Mouse (Mus musculus) kidney, embryonic 15.5 days (tissue): ENCODE measurements around the gene Ttll7. TPM values are rescaled to one million over a fixed set of nuclear protein-coding genes. Genes with fewer than 3 reads are reported as not detected.
A peak's percentile ranks its signal among the peaks of the same experiment; 100 is the strongest.

Source experiments
- ATAC-seq: fragments of 200-750 bp; cut with Nextera tagmentation; replicated peaks from 2 replicates; pipeline ENCODE4 v1.8.0; 2017; ENCODE audit warnings: moderate TSS enrichment; ENCODE audit not compliant: low FRiP score
- H3K27ac ChIP-seq: fragments of 300-500 bp; sonication (generic); 2 replicates; pipeline ENCODE4 v1.5.1; 2015; ENCODE audit warnings: mild to moderate bottlenecking, inconsistent platforms
- H3K27me3 ChIP-seq: fragments of 300-500 bp; sonication (generic); 2 replicates; pipeline ENCODE4 v1.6.1; 2015; ENCODE audit warnings: inconsistent platforms
- H3K36me3 ChIP-seq: fragments of 300-500 bp; sonication (generic); 2 replicates; pipeline ENCODE4 v1.6.1; 2015; ENCODE audit warnings: inconsistent platforms
- H3K4me1 ChIP-seq: fragments of 300-500 bp; sonication (generic); 2 replicates; pipeline ENCODE4 v1.6.1; 2015; ENCODE audit warnings: inconsistent platforms
- H3K4me2 ChIP-seq: fragments of 300-500 bp; sonication (generic); 2 replicates; pipeline ENCODE4 v1.6.1; 2015; ENCODE audit warnings: moderate library complexity, mild to moderate bottlenecking, inconsistent platforms
- H3K4me3 ChIP-seq: fragments of 300-500 bp; sonication (generic); replicated peaks from 2 replicates; pipeline ENCODE4 v1.5.1; 2015; ENCODE audit warnings: mild to moderate bottlenecking, inconsistent platforms
- H3K9ac ChIP-seq: fragments of 300-500 bp; sonication (generic); 2 replicates; pipeline ENCODE4 v1.6.1; 2015; ENCODE audit warnings: mild to moderate bottlenecking, inconsistent platforms
- H3K9me3 ChIP-seq: fragments of 300-500 bp; sonication (generic); replicated peaks from 2 replicates; pipeline ENCODE4 v1.6.1; 2016; ENCODE audit warnings: inconsistent platforms
- WGBS: fragments of 180-500 bp; shearing (Covaris S2); methylation state at CpG from one replicate; pipeline ENCODE4 v1.1.7; 2015; ENCODE audit warnings: mixed read lengths; 5-methylcytosine and 5-hydroxymethylcytosine counted together
- polyA plus RNA-seq: library from polyadenylated mRNA; unstranded; fragments of >200 nt; fragmentation: Nextera tagmentation; extraction: Ambion mirVana; gene quantifications from 2 replicates; pipeline ENCODE4 v1.2.1, GENCODE M21; 2015

Gene Ttll7
- polyA plus RNA-seq, 1 experiment from 2014 or later = 1.8 TPM

DNA sequence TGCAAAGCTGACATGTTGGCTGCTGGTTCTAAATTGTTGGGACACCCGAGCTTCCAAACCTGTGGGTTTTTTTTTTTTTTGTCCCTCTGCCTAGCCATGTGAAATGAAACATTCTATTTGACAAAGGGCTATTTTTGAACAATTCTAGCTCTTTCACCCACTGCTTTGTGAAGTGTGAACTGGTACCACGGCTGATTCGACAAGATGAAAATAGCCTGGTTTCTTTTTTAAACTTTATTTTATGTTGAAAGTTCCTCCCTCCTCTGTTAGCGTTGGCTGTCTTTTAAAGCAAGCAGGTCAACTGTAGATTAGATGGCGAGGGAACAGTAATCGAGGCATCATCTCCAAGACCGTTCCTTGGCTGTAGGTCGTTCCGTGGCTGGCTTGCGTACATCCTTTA is 5.2 kb downstream of the Ttll7 start:
- peaks cover 4% of the 10 kb centered on the region for H3K4me1 ChIP-seq
- no peak overlapping the region for H3K9ac ChIP-seq
- H3K4me3 ChIP-seq = no peak overlapping the region
- H3K4me2 ChIP-seq = no peak overlapping the region
- no peaks in the 10 kb centered on the region for H3K27me3 ChIP-seq
- ATAC-seq = no peak
- 89% methylated on average over 10 of the region's 10 CpGs for WGBS
- H3K9me3 ChIP-seq = no peaks in the 10 kb centered on the region
- H3K27ac ChIP-seq = no peak overlapping the region
- no peaks in the 10 kb centered on the region for H3K36me3 ChIP-seq

GRCm38 (mm10) chr3:146860308-146860707 is 8.1 kb downstream of the Ttll7 start:
- no peaks in the 10 kb centered on the region for H3K4me1 ChIP-seq
- H3K27ac ChIP-seq = no peak overlapping the region
- no peaks in the 10 kb centered on the region for H3K9me3 ChIP-seq
- no peaks in the 10 kb centered on the region for H3K36me3 ChIP-seq
- no peak overlapping the region for H3K4me2 ChIP-seq
- WGBS = 85% methylated on average over 2 of the region's 2 CpGs
- H3K27me3 ChIP-seq = no peaks in the 10 kb centered on the region
- no peak overlapping the region for H3K9ac ChIP-seq
- H3K4me3 ChIP-seq = no peak overlapping the region
- ATAC-seq = no peak

GRCm38 (mm10) chr3:146866563-146866962 is 14.4 kb downstream of the Ttll7 start:
- Histone ChIP-seq H3K9me3 (no peaks in the 10 kb centered on the region), H3K4me2 (no peak overlapping the region), H3K4me3 (no peak overlapping the region), H3K4me1 (no peaks in the 10 kb centered on the region), H3K36me3 (no peaks in the 10 kb centered on the region), H3K27me3 (no peaks in the 10 kb centered on the region), H3K27ac (no peak overlapping the region), H3K9ac (no peak overlapping the region)
- WGBS = 33% methylated on average over 4 of the region's 4 CpGs
- no peak for ATAC-seq

GRCm38 (mm10) chr3:146871954-146872353 is 19.8 kb downstream of the Ttll7 start:
- no peak for ATAC-seq
- Histone ChIP-seq H3K4me2 (no peak overlapping the region), H3K4me3 (no peak overlapping the region), H3K9ac (no peak overlapping the region), H3K4me1 (no peaks in the 10 kb centered on the region), H3K9me3 (no peaks in the 10 kb centered on the region), H3K27me3 (no peaks in the 10 kb centered on the region), H3K36me3 (no peaks in the 10 kb centered on the region), H3K27ac (no peak overlapping the region)
- 81% methylated on average over 3 of the region's 3 CpGs for WGBS

- Histone ChIP-seq H3K27ac (no peak overlapping the region), H3K4me2 (no peak overlapping the region), H3K27me3 (no peaks in the 10 kb centered on the region), H3K9ac (no peak overlapping the region), H3K4me3 (no peak overlapping the region), H3K4me1 (no peaks in the 10 kb centered on the region), H3K36me3 (no peaks in the 10 kb centered on the region), H3K9me3 (no peaks in the 10 kb centered on the region)
- WGBS = 62% methylated on average over 2 of the region's 2 CpGs
- ATAC-seq = no peak
Measured at GRCm38 (mm10) chr3:146875929-146876328, 23.8 kb downstream of the Ttll7 start.

DNA sequence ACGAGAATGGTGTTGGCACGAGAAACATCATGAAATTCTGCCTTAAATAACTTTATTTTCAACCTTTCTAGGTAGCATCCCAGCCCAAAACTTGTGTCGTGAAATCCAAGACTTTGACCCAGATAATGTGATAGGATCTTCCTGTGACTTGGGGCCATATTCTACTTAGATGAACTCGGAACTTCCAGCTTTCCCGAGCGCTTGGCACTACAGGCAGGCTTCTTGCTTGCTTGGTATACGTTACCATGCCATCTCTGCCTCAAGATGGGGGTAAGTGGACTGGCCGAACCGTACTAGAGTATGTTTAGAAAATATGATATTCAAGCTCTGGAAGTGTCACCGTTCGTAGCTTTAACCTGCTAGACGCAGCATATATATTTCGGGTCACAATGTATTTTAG is 41.8 kb downstream of the Ttll7 start:
- no peak overlapping the region for H3K9ac ChIP-seq
- no peaks in the 10 kb centered on the region for H3K27me3 ChIP-seq
- no peak for ATAC-seq
- no peak overlapping the region for H3K4me3 ChIP-seq
- H3K27ac ChIP-seq = no peak overlapping the region
- H3K4me1 ChIP-seq = no peaks in the 10 kb centered on the region
- 88% methylated on average over 13 of the region's 13 CpGs for whole genome bisulfite sequencing
- H3K9me3 ChIP-seq = no peaks in the 10 kb centered on the region
- no peak overlapping the region for H3K4me2 ChIP-seq
- no peaks in the 10 kb centered on the region for H3K36me3 ChIP-seq

- 89% methylated on average over 8 of the region's 8 CpGs for WGBS
Measured at GRCm38 (mm10) chr3:146896581-146896980, 44.4 kb downstream of the Ttll7 start.

DNA sequence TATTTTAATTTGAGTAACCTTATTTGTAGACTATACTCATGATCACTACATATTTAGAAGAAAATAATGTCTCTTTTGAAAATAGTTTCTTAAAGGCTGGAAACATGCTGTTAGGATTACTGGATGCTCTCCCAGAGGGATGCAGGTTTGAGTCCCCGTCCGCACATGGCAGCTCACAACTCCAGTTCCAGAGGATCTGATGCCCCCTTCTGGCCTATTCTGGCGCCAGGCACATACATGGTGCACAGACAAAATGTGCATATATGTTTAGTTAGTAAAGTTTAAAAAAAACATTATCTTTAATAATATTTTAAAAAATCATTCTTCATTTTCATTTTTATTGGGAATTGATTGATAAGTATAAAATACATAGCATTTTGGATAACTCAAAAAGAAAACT is 47.9 kb downstream of the Ttll7 start:
- 88% methylated on average over 3 of the region's 3 CpGs for WGBS
- Histone ChIP-seq H3K4me3 (no peak overlapping the region), H3K36me3 (no peaks in the 10 kb centered on the region), H3K9ac (no peak overlapping the region), H3K27ac (no peak overlapping the region), H3K9me3 (no peaks in the 10 kb centered on the region), H3K4me2 (no peak overlapping the region), H3K27me3 (no peaks in the 10 kb centered on the region), H3K4me1 (no peaks in the 10 kb centered on the region)
- no peak for ATAC-seq

More at GRCm38 (mm10) chr3:146896581-146896980, 44.4 kb downstream of the Ttll7 start:
- H3K4me1 ChIP-seq = no peaks in the 10 kb centered on the region
- no peaks in the 10 kb centered on the region for H3K27me3 ChIP-seq
- no peak for ATAC-seq
- H3K27ac ChIP-seq = no peak overlapping the region
- no peak overlapping the region for H3K9ac ChIP-seq
- H3K9me3 ChIP-seq = no peaks in the 10 kb centered on the region
- H3K4me3 ChIP-seq = no peak overlapping the region
- H3K4me2 ChIP-seq = no peak overlapping the region
- no peaks in the 10 kb centered on the region for H3K36me3 ChIP-seq

- no peak overlapping the region for H3K4me3 ChIP-seq
- H3K27ac ChIP-seq = no peak overlapping the region
- 83% methylated on average over 4 of the region's 4 CpGs for WGBS
- H3K27me3 ChIP-seq = no peaks in the 10 kb centered on the region
- H3K4me1 ChIP-seq = no peaks in the 10 kb centered on the region
- H3K4me2 ChIP-seq = no peak overlapping the region
- H3K9me3 ChIP-seq = no peaks in the 10 kb centered on the region
- H3K9ac ChIP-seq = no peak overlapping the region
- ATAC-seq = no peak
- H3K36me3 ChIP-seq = no peaks in the 10 kb centered on the region
Measured at GRCm38 (mm10) chr3:146901729-146902128, 49.6 kb downstream of the Ttll7 start.

DNA sequence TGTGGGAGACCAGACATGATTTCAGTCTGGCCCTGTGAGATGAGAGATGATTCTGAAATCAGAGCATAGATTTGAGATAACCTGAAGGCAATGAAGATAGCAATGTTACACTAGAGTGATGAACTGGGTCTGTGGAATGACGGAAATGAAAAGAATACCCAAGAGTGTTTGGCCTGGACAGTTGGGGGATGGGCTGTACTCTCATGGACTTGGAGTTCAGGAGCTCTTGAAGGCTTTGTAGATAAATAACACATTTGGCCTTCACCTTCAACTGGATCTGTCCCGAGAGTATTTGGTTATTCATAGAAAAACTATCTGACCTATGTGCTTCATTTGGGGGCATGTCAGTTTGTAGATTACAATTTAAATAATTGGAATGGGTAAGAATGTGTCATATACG is 53.4 kb downstream of the Ttll7 start:
- WGBS = 82% methylated on average over 3 of the region's 3 CpGs
- H3K36me3 ChIP-seq = no peaks in the 10 kb centered on the region
- no peak overlapping the region for H3K4me2 ChIP-seq

GRCm38 (mm10) chr3:146908922-146909321 is 56.8 kb downstream of the Ttll7 start:
- ATAC-seq = no peak
- no peak overlapping the region for H3K4me2 ChIP-seq
- 87% methylated on average over 5 of the region's 5 CpGs for WGBS

More for the DNA sequence above, 53.4 kb downstream of the Ttll7 start:
- Histone ChIP-seq H3K9ac (no peak overlapping the region), H3K9me3 (no peaks in the 10 kb centered on the region), H3K27me3 (no peaks in the 10 kb centered on the region), H3K27ac (no peak overlapping the region), H3K4me3 (no peak overlapping the region), H3K4me1 (no peaks in the 10 kb centered on the region)
- ATAC-seq = no peak

GRCm38 (mm10) chr3:146913107-146913506 is 60.9 kb downstream of the Ttll7 start:
- no peaks in the 10 kb centered on the region for H3K36me3 ChIP-seq
- no peaks in the 10 kb centered on the region for H3K9me3 ChIP-seq
- H3K4me1 ChIP-seq = no peaks in the 10 kb centered on the region
- 92% methylated on average over 12 of the region's 12 CpGs for WGBS
- no peak for ATAC-seq
- H3K27ac ChIP-seq = no peak overlapping the region
- H3K9ac ChIP-seq = no peak overlapping the region
- no peak overlapping the region for H3K4me3 ChIP-seq
- H3K27me3 ChIP-seq = 0 out of 2 replicates have a peak, but pooled peaks cover 3% of the 10 kb centered on the region
- no peak overlapping the region for H3K4me2 ChIP-seq

More at GRCm38 (mm10) chr3:146908922-146909321, 56.8 kb downstream of the Ttll7 start:
- Histone ChIP-seq H3K27ac (no peak overlapping the region), H3K9me3 (no peaks in the 10 kb centered on the region), H3K9ac (no peak overlapping the region), H3K4me3 (no peak overlapping the region), H3K36me3 (no peaks in the 10 kb centered on the region), H3K4me1 (no peaks in the 10 kb centered on the region), H3K27me3 (0 out of 2 replicates have a peak, but pooled peaks cover 1% of the 10 kb centered on the region)

GRCm38 (mm10) chr3:146914798-146915197 is 62.6 kb downstream of the Ttll7 start:
- no peak overlapping the region for H3K27ac ChIP-seq
- H3K9ac ChIP-seq = no peak overlapping the region
- 0 out of 2 replicates have a peak, but pooled peaks have one; percentile 56 for ATAC-seq
- no peaks in the 10 kb centered on the region for H3K9me3 ChIP-seq
- 0 out of 2 replicates have a peak, but pooled peaks cover 3% of the 10 kb centered on the region for H3K27me3 ChIP-seq
- WGBS = 13% methylated on average over 12 of the region's 12 CpGs
- no peaks in the 10 kb centered on the region for H3K4me1 ChIP-seq
- H3K4me2 ChIP-seq = no peak overlapping the region
- no peaks in the 10 kb centered on the region for H3K36me3 ChIP-seq
- H3K4me3 ChIP-seq = no peak overlapping the region
